10 mouse cellular contexts compared by ENCODE assay signal in the genomic region with DNA sequence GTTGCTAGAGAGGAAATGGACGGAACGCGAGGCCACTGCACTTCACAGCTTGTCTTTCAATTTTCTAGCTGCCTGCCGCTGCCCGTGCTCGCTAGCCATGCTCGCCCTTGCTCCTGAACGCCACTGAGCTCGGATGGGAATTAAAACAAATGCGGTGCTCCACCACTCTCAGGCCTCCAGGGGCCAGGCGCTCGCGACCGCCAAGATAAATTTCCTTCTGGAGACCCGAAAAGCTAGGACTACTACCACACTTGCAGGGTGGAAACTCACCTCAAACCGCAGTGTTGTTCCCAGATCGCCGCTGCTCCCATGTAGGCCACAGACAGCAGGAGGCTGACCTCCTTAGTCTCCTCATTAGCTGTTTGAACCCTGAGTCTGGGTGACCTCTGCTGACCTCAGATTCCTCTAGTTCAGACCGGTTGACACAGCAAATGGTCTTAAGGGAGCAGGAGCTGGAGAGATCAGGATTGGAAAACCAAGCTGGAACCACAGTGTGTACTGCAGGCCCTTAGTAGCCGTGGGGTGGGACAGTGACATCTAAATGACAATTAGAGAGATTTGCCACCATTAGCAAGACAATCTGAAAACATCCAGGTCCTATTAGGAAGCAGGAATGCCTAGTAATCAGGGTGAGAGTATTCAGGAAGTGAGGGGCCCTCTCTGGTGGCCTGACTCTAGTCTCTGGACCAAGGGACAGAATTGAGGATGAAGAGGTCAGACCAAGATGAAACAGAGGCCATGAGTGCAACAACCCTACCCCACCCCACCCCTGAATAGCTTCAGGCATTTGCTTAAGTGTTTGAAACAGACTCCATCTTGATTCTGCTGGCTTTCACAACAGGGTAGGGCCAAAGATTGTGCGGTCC.
DNase-seq lines count a peak whose midpoint lies in the region; ATAC-seq lines count a peak whose summit lies in the region.
"Had no signal": no experiment of that assay in that cellular context is flagged by ENCODE, and none has a peak within 500 bp of the region (broad histone marks: within the 10 kb centered on the region; RNA-seq: fewer than 3 reads in every experiment).

No protein-coding gene starts in this region.

- H3K4me3 ChIP-seq in hindbrain, embryonic 16.5 days (ENCODE audit: low read length) = no peak overlapping the region
- no peak overlapping the region for H3K4me3 ChIP-seq in neural tube, embryonic 12.5 days
- H3K4me3 ChIP-seq: liver, embryonic 15.5 days had no signal

- peak overlapping the region; percentile 7; the same call in 1 of the 2 replicates for H3K9ac ChIP-seq in hindbrain, embryonic 16.5 days (ENCODE audit: low read depth, low read length)
- no peak overlapping the region for H3K9ac ChIP-seq in neural tube, embryonic 12.5 days
- H3K9ac ChIP-seq: liver, embryonic 15.5 days had no signal

- H3K9me3 ChIP-seq in hindbrain, embryonic 16.5 days (ENCODE audit: control insufficient read depth, low read length) = no peaks in the 10 kb centered on the region
- H3K9me3 ChIP-seq in neural tube, embryonic 12.5 days = no peaks in the 10 kb centered on the region
- H3K9me3 ChIP-seq: G1E; liver, embryonic 15.5 days had no signal

- DNase-seq in kidney, adult 18-20 months = peak; percentile 3
- no peak for DNase-seq in kidney, postnatal 10 days
- peak; percentile 64 for DNase-seq in embryo, embryonic 11 days
- no peak for DNase-seq in layer of hippocampus, adult 9-10 months (ENCODE audit: low spot score)
- DNase-seq in cerebellum, postnatal 4 days (ENCODE audit: low spot score in 2 of 2) = no peak

- ATAC-seq in hindbrain, embryonic 16.5 days = no peak
- ATAC-seq in neural tube, embryonic 12.5 days (ENCODE audit: low FRiP score, low read depth) = no peak
- no peak for ATAC-seq in granulocyte monocyte progenitor cell, adult 5-6 weeks (replicated peaks; ENCODE audit: poor library complexity, severe bottlenecking)

- peaks cover 31% of the 10 kb centered on the region for H3K27me3 ChIP-seq in hindbrain, embryonic 16.5 days (replicated peaks; ENCODE audit: control insufficient read depth, insufficient read depth, low read length)
- H3K27me3 ChIP-seq in neural tube, embryonic 12.5 days (replicated peaks) = peaks cover 72% of the 10 kb centered on the region

- H3K36me3 ChIP-seq in hindbrain, embryonic 16.5 days (ENCODE audit: control insufficient read depth, insufficient read depth, low read length) = no peaks in the 10 kb centered on the region
- no peaks in the 10 kb centered on the region for H3K36me3 ChIP-seq in neural tube, embryonic 12.5 days
- H3K36me3 ChIP-seq: G1E; liver, embryonic 15.5 days had no signal

- no peak overlapping the region for H3K27ac ChIP-seq in hindbrain, embryonic 16.5 days (ENCODE audit: low read depth, low read length)
- no peak overlapping the region for H3K27ac ChIP-seq in neural tube, embryonic 12.5 days
- H3K27ac ChIP-seq: liver, embryonic 15.5 days had no signal

- peak overlapping the region; percentile 46 for H3K4me2 ChIP-seq in hindbrain, embryonic 16.5 days (ENCODE audit: low read length)
- peak overlapping the region; percentile 50 for H3K4me2 ChIP-seq in neural tube, embryonic 12.5 days (replicated peaks)
- H3K4me2 ChIP-seq: liver, embryonic 15.5 days had no signal

- WGBS in hindbrain, embryonic 16.5 days = 10% methylated on average over 21 of the region's 21 CpGs
- WGBS in neural tube, embryonic 12.5 days = 7% methylated on average over 21 of the region's 21 CpGs

- peaks cover 19% of the 10 kb centered on the region for H3K4me1 ChIP-seq in hindbrain, embryonic 16.5 days (ENCODE audit: control insufficient read depth, insufficient read depth, low read depth, low read length)
- peaks cover 19% of the 10 kb centered on the region for H3K4me1 ChIP-seq in neural tube, embryonic 12.5 days

Comparison
In these comparisons a context has a peak if more than half of its experiments do, and no peak if none do; other contexts are left out.
1. DNase-seq: peak in kidney, adult 18-20 months (single experiment) and embryo, embryonic 11 days (single experiment); none in kidney, postnatal 10 days (single experiment), layer of hippocampus, adult 9-10 months (single experiment) and cerebellum, postnatal 4 days (0 of 2).